Mouse (Mus musculus) CH12.LX (cell line): ENCODE measurements at regions not wholly inside any gene's neighbourhood (a gene's known extent, or its start where the extent isn't known, plus 50 kb on each side); places are given as distances from the start of the nearest gene placed in this dataset.

Experiments used
- DNase-seq: peaks from one replicate; pipeline ENCODE4 v3.0.0-alpha.2; 2013; ENCODE audit errors: extremely low read depth
- H3K27ac ChIP-seq: 2 replicates; pipeline ENCODE4 v1.5.1; 2012; ENCODE audit warnings: low read depth, mild to moderate bottlenecking, control low read depth, moderate library complexity; ENCODE audit not compliant: insufficient read depth
- H3K27me3 ChIP-seq: replicated peaks from 2 replicates; pipeline ENCODE3; 2012; ENCODE audit warnings: inconsistent platforms
- H3K36me3 ChIP-seq, 2 experiments: replicated peaks in 1 of 2; 2 replicates each; pipeline versions ENCODE3 to v1.6.1; 2012; ENCODE audit warnings: inconsistent platforms in 1 of 2, low read length in 1 of 2, mild to moderate bottlenecking in 1 of 2, mixed read lengths in 1 of 2, moderate library complexity in 1 of 2; ENCODE audit not compliant: control insufficient read depth in 1 of 2, insufficient read depth in 1 of 2
- H3K4me1 ChIP-seq, 2 experiments: 2 replicates each; pipeline ENCODE4 v1.6.1; 2012; ENCODE audit warnings: inconsistent platforms in 1 of 2, moderate library complexity in 1 of 2; ENCODE audit not compliant: insufficient read depth in 2 of 2, control insufficient read depth in 1 of 2
- H3K4me2 ChIP-seq: 2 replicates; pipeline ENCODE4 v1.6.1; 2012; ENCODE audit warnings: low read depth, mild to moderate bottlenecking, control low read depth; ENCODE audit not compliant: poor library complexity, insufficient read depth, severe bottlenecking
- H3K4me3 ChIP-seq, 3 experiments: fragments of 150-350 bp in 1 of 3; sonication (generic) in 1 of 3; replicated peaks in 1 of 3; 2 replicates each; pipeline versions ENCODE3 to v1.5.1; 2011 to 2012; ENCODE audit warnings: low read depth in 2 of 3, low read length in 2 of 3, mild to moderate bottlenecking in 2 of 3, moderate library complexity in 2 of 3, control low read depth in 1 of 3, improper control_type of control experiment in 1 of 3, inconsistent platforms in 1 of 3, mixed read lengths in 1 of 3; ENCODE audit not compliant: poor library complexity in 1 of 3
- H3K79me2 ChIP-seq: replicated peaks from 2 replicates; pipeline ENCODE4 v1.6.1; 2012; ENCODE audit warnings: mild to moderate bottlenecking, moderate library complexity; ENCODE audit not compliant: control insufficient read depth, poor library complexity, insufficient read depth, severe bottlenecking; ENCODE audit errors: extremely low read depth
- H3K9ac ChIP-seq: 2 replicates; pipeline ENCODE4 v1.6.1; 2012; ENCODE audit warnings: low read depth, mild to moderate bottlenecking, control low read depth, moderate library complexity; ENCODE audit not compliant: insufficient read depth
- H3K9me3 ChIP-seq: replicated peaks from 2 replicates; pipeline ENCODE3; 2012; ENCODE audit warnings: low read length, inconsistent platforms, mixed read lengths
- CTCF ChIP-seq, 2 experiments: IDR thresholded peaks in 1 of 2; conservative IDR thresholded peaks in 1 of 2; 2 replicates each; pipeline ENCODE4 v1.5.1; 2011 to 2012; ENCODE audit warnings: low read depth in 2 of 2, low read length in 2 of 2, improper control_type of control experiment in 1 of 2, inconsistent platforms in 1 of 2, mild to moderate bottlenecking in 1 of 2, moderate library complexity in 1 of 2
- IRF4 ChIP-seq: IDR thresholded peaks from 2 replicates; pipeline ENCODE4 v1.6.1; 2014; ENCODE audit warnings: low read depth, mild to moderate bottlenecking, inconsistent platforms, low read length, improper control_type of control experiment
- KAT2A ChIP-seq: IDR thresholded peaks from 2 replicates; pipeline ENCODE4 v1.6.1; 2012; ENCODE audit warnings: low read length, improper control_type of control experiment, inconsistent platforms; ENCODE audit not compliant: insufficient replicate concordance
- NELFE ChIP-seq: IDR thresholded peaks from 2 replicates; pipeline ENCODE4 v1.6.1; 2011; ENCODE audit warnings: low read depth, low read length, improper control_type of control experiment
- NRF1 ChIP-seq: IDR thresholded peaks from 2 replicates; pipeline ENCODE4 v1.6.1; 2014; ENCODE audit warnings: low read depth, mild to moderate bottlenecking, inconsistent platforms, low read length, improper control_type of control experiment, moderate library complexity
- POLR2A ChIP-seq: IDR thresholded peaks from 2 replicates; pipeline ENCODE4 v1.6.1; 2011; ENCODE audit warnings: low read depth, mild to moderate bottlenecking, improper control_type of control experiment, low read length
- RAD21 ChIP-seq: IDR thresholded peaks from 2 replicates; pipeline ENCODE4 v1.6.1; 2011; ENCODE audit warnings: low read depth, mild to moderate bottlenecking, low read length, improper control_type of control experiment, moderate library complexity
- SMC3 ChIP-seq: IDR thresholded peaks from 2 replicates; pipeline ENCODE4 v1.6.1; 2011; ENCODE audit warnings: low read depth, low read length, improper control_type of control experiment
- TBP ChIP-seq: conservative IDR thresholded peaks from 2 replicates; pipeline ENCODE4 v1.6.1; 2011; ENCODE audit warnings: low read depth, low read length, improper control_type of control experiment
- TCF12 ChIP-seq: IDR thresholded peaks from 2 replicates; pipeline ENCODE4 v1.6.1; 2014; ENCODE audit warnings: low read depth, mild to moderate bottlenecking, inconsistent platforms, low read length, improper control_type of control experiment
- ZC3H11A ChIP-seq: IDR thresholded peaks from 2 replicates; pipeline ENCODE4 v1.6.1; 2012; ENCODE audit warnings: low read depth, mild to moderate bottlenecking, inconsistent platforms, low read length, improper control_type of control experiment
- dilution Hi-C: fragments of 300-500 bp; cut with MboI; formaldehyde crosslinking; loops from 2 replicates; pipeline ENCODE4 v1.14.3; 2020; ENCODE audit warnings: low sequenced_read_pairs; ENCODE audit not compliant: extremely low pct_unique_long_range_greater_than_20kb, extremely low pct_ligation_motif_present
- in situ Hi-C: fragments of 300-500 bp; cut with MboI; formaldehyde crosslinking; loops from 3 replicates; pipeline ENCODE4 v1.14.3; 2019; ENCODE audit warnings: low sequenced_read_pairs, low pct_ligation_motif_present, low pct_unique_long_range_greater_than_20kb, mixed read lengths

DNA sequence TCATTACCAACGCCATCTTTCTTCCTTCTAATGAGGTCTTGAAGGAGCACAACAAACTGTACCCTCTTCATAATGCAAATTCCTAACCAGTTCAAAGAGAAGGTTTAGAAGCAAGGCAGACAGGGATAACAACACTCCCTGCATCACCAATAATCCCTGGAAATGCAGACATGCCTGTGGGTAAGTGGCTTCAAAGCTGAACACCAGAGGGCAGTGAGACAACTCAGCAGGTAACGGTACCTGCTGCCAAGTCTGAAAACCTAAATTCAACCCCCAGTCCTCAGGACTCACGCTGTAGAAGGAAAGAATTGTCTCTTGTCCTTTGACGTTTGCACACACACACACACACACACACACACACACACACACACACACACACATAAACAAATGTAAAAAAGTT lies 67.6 kb upstream of the Tfpi start:
- TF ChIP-seq CTCF (conservative IDR thresholded peaks at IDR 0.05 in 1 of 2, IDR thresholded peaks at IDR 0.05 in 1 of 2; ENCODE audit: low read depth in 2 of 2, low read length in 2 of 2) (peak in 1 of 2 experiments; percentile 19; a peak in 1 of 4 replicates), NRF1 (no peak), SMC3 (peak; percentile 19; the same call in 1 of the 2 replicates)
- H3K4me3 ChIP-seq: no peak overlapping the region
- H3K27ac ChIP-seq: no peak overlapping the region
- H3K9ac ChIP-seq: no peak overlapping the region
- H3K36me3 ChIP-seq: no peaks in the 10 kb centered on the region
- H3K27me3 ChIP-seq: no peaks in the 10 kb centered on the region
- H3K79me2 ChIP-seq: no peaks in the 10 kb centered on the region
- H3K4me1 ChIP-seq: no peaks in the 10 kb centered on the region
- in situ Hi-C loops (no loop called here), dilution Hi-C loops (no loop called here)
- no peak for DNase-seq
- H3K4me2 ChIP-seq: no peak overlapping the region
- H3K9me3 ChIP-seq: no peaks in the 10 kb centered on the region

DNA sequence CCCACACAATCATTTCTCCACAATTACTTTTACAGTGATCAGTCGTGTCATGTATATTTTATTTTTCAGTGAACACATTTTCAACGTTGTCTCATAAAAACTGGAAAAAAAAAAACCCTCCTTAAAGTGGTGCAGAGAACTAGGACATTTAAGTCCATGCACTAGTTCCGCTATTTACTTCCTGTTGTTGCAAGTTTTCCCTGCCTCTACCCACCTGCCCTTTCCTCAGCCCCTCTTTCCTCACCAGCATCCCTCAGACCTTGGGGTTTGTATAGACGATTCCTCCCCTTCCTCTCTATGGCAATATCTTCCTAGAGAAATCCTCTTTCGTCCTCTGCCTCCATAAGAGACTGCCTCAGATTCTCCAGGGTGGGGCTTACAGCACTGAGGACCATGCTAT lies 64.9 kb upstream of the Tfpi start:
- no peaks in the 10 kb centered on the region for H3K79me2 ChIP-seq
- no peaks in the 10 kb centered on the region for H3K4me1 ChIP-seq
- no peaks in the 10 kb centered on the region for H3K36me3 ChIP-seq
- H3K9ac ChIP-seq: no peak overlapping the region
- dilution Hi-C loops: no loop called here
- H3K4me2 ChIP-seq: no peak overlapping the region
- TF ChIP-seq KAT2A (no peak), IRF4 (no peak), RAD21 (no peak), NELFE (no peak), ZC3H11A (no peak)
- no peak overlapping the region for H3K27ac ChIP-seq
- H3K9me3 ChIP-seq: no peaks in the 10 kb centered on the region
- H3K4me3 ChIP-seq: no peak overlapping the region
- no peak for DNase-seq
- in situ Hi-C loops: no loop called here
- H3K27me3 ChIP-seq: no peaks in the 10 kb centered on the region

DNA sequence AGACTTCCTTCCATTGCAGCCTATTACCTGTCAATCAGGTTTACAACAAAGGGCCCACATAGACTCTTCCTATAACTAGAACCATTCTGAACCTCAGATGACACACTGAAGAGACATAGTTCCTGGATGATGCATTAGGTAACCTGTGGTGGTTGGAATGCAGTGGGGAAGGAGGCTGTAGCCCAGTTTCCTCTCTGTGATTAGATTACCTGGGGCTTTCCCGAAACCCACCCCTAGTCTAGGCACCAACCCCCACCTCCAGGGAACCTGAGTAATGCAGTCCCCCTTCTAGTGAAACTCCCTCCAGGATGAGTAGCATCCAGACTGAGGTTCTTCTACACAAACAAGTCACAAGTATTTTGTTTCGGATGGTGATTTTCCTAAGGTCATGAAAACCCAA lies 62.5 kb upstream of the Tfpi start:
- no peaks in the 10 kb centered on the region for H3K79me2 ChIP-seq
- DNase-seq: no peak

More for the DNA sequence above, 62.5 kb upstream of the Tfpi start:
- no peaks in the 10 kb centered on the region for H3K9me3 ChIP-seq
- dilution Hi-C loops (no loop called here), in situ Hi-C loops (no loop called here)
- H3K4me1 ChIP-seq: no peaks in the 10 kb centered on the region
- no peaks in the 10 kb centered on the region for H3K27me3 ChIP-seq
- no peak overlapping the region for H3K4me2 ChIP-seq
- H3K4me3 ChIP-seq: no peak overlapping the region
- H3K36me3 ChIP-seq: no peaks in the 10 kb centered on the region
- H3K27ac ChIP-seq: no peak overlapping the region
- H3K9ac ChIP-seq: no peak overlapping the region
- TF ChIP-seq ZC3H11A (no peak), TBP (no peak), TCF12 (no peak), POLR2A (no peak)
